30 mouse cellular contexts compared by ENCODE assay signal in genomic region chr3:89800774-89801506, GRCm38 (mm10). TPM values are rescaled to one million over a fixed set of nuclear protein-coding genes. Genes with fewer than 3 reads are reported as not detected.
A peak's percentile ranks its signal among the peaks of the same experiment; 100 is the strongest.
DNase-seq lines count a peak whose midpoint lies in the region; ATAC-seq and TF ChIP-seq lines count a peak whose summit lies in the region.
"Had no signal": no experiment of that assay in that cellular context is flagged by ENCODE, and none has a peak within 500 bp of the region (broad histone marks: within the 10 kb centered on the region; RNA-seq: fewer than 3 reads in every experiment).

No protein-coding gene starts in this region.

- no peaks in the 10 kb centered on the region for H3K36me3 ChIP-seq in ES-E14 (ENCODE audit: control insufficient read depth, insufficient read depth, low read length, poor library complexity, severe bottlenecking)
- H3K36me3 ChIP-seq: embryonic facial prominence, embryonic 10.5 days; embryonic facial prominence, embryonic 15.5 days; forebrain, embryonic 12.5 days; heart, embryonic 13.5 days; hindbrain, embryonic 10.5 days; hindbrain, embryonic 15.5 days; liver, embryonic 12.5 days; midbrain, embryonic 13.5 days; neural tube, embryonic 15.5 days had no signal

- H3K9me3 ChIP-seq in ES-E14 (ENCODE audit: control insufficient read depth, insufficient read depth, low read depth, low read length) = no peaks in the 10 kb centered on the region
- H3K9me3 ChIP-seq: embryonic facial prominence, embryonic 15.5 days; forebrain, embryonic 12.5 days; heart, embryonic 13.5 days; hindbrain, embryonic 10.5 days; hindbrain, embryonic 15.5 days; liver, embryonic 12.5 days; megakaryocyte, embryonic 14.5 days; midbrain, embryonic 13.5 days; neural tube, embryonic 15.5 days had no signal

- DNase-seq in heart, adult 11 months = peak; percentile 29
- DNase-seq in heart, postnatal 36 days = no peak
- no peak for DNase-seq in ES-E14 (ENCODE audit: low read depth, low spot score)
- no peak for DNase-seq in layer of hippocampus, adult 9-10 months (ENCODE audit: low spot score)
- no peak for DNase-seq in kidney, postnatal 25 days
- DNase-seq: adrenal gland, postnatal 25 days; cerebellum, adult 2 months; cerebellum, postnatal 14 days; forebrain, postnatal 0 days; gastrocnemius, postnatal 10 days; left cerebral cortex, postnatal 4 days; liver, postnatal 0 days; right cerebral cortex, postnatal 25 days; thymus, adult 18-20 months; thymus, postnatal 25 days had no signal

- H3K4me1 ChIP-seq in ES-E14 (ENCODE audit: control insufficient read depth in 2 of 2, insufficient read depth in 2 of 2, low read length in 2 of 2, poor library complexity in 1 of 2) = peaks cover 16 to 35% of the 10 kb centered on the region in 2 experiments
- 0 out of 2 replicates have a peak, but pooled peaks cover 2% of the 10 kb centered on the region for H3K4me1 ChIP-seq in brown adipose tissue, adult 24 weeks (ENCODE audit: control insufficient read depth, insufficient read depth, insufficient read length, low read length)
- H3K4me1 ChIP-seq: embryonic facial prominence, embryonic 15.5 days; hindbrain, embryonic 15.5 days had no signal

- intact Hi-C loops in heart, postnatal 36 days (cut with DNase I) = no loop called here

- H3K9ac ChIP-seq in ES-E14 (ENCODE audit: insufficient read depth, low read depth, low read length, poor library complexity, severe bottlenecking) = 0 out of 2 replicates have a peak overlapping the region, but pooled peaks have one; percentile 47
- H3K9ac ChIP-seq: embryonic facial prominence, embryonic 15.5 days; forebrain, embryonic 12.5 days; forebrain, postnatal 0 days; heart, embryonic 13.5 days; hindbrain, embryonic 15.5 days; liver, embryonic 12.5 days; liver, postnatal 0 days; midbrain, embryonic 13.5 days; neural tube, embryonic 15.5 days had no signal

- peak; percentile 64 for ATAC-seq in CD4-positive, CD25-positive, alpha-beta regulatory T cell, adult 4 months
- ATAC-seq in granulocyte monocyte progenitor cell, adult 5-6 weeks (replicated peaks; ENCODE audit: poor library complexity, severe bottlenecking) = no peak
- ATAC-seq: forebrain, postnatal 0 days; liver, embryonic 12.5 days; midbrain, embryonic 13.5 days had no signal

- peak overlapping the region; percentile 98 for H3K27ac ChIP-seq in ES-E14 (ENCODE audit: insufficient read depth, low read depth, low read length, poor library complexity, severe bottlenecking)
- peak overlapping the region; percentile 63 for H3K27ac ChIP-seq in brown adipose tissue, adult 24 weeks (replicated peaks; ENCODE audit: low read depth, low read length)
- H3K27ac ChIP-seq: embryonic facial prominence, embryonic 10.5 days; embryonic facial prominence, embryonic 15.5 days; forebrain, embryonic 12.5 days; hindbrain, embryonic 10.5 days; hindbrain, embryonic 15.5 days; liver, embryonic 12.5 days; midbrain, embryonic 13.5 days; neural tube, embryonic 15.5 days; stomach, postnatal 0 days had no signal

- in situ Hi-C loops in ES-E14 (cut with MboI; ENCODE audit: low sequenced_read_pairs in 2 of 2, unreplicated experiment in 2 of 2) = no loop called here

- H3K4me3 ChIP-seq in ES-E14 (ENCODE audit: insufficient read depth in 1 of 2, low read depth in 1 of 2, low read length in 2 of 2, poor library complexity in 1 of 2, severe bottlenecking in 1 of 2) = no peak overlapping the region
- no peak overlapping the region for H3K4me3 ChIP-seq in brown adipose tissue, adult 24 weeks (ENCODE audit: insufficient read depth, low read depth, low read length)
- H3K4me3 ChIP-seq: embryonic facial prominence, embryonic 10.5 days; embryonic facial prominence, embryonic 15.5 days; forebrain, embryonic 12.5 days; heart, embryonic 13.5 days; hindbrain, embryonic 10.5 days; hindbrain, embryonic 15.5 days; liver, embryonic 12.5 days; megakaryocyte, embryonic 14.5 days; midbrain, embryonic 13.5 days; neural tube, embryonic 15.5 days had no signal

TF ChIP-seq in ES-E14, 5 proteins besides CTCF, POLR2A, EP300 and RAD21:
- no peak for TF ChIP-seq CHD2 (IDR thresholded peaks at IDR 0.05; ENCODE audit: low read depth, low read length)
- no peak for TF ChIP-seq ZC3H11A (IDR thresholded peaks at IDR 0.05; ENCODE audit: borderline replicate concordance, low read depth, low read length)
- no peak for TF ChIP-seq MAFK (IDR thresholded peaks at IDR 0.05; ENCODE audit: insufficient read depth, low read depth, low read length)
- no peak for TF ChIP-seq HCFC1 (IDR thresholded peaks at IDR 0.05; ENCODE audit: borderline replicate concordance, insufficient read depth, low read length)
- no peak for TF ChIP-seq ZNF384 (IDR thresholded peaks at IDR 0.05; ENCODE audit: low read depth, low read length)

RNA-seq across cellular contexts. Expression of gene Ube2q1, which starts 27.5 kb away (rescaled TPM):
- total RNA-seq in heart, postnatal 36 days (2021) = 10 to 100 TPM; 24.4 to 26.9 TPM
- 10 to 100 TPM; 11.2 to 18.6 TPM for polyA plus RNA-seq in CD4-positive, CD25-positive, alpha-beta regulatory T cell, adult 4 months (2017; shearing (Covaris generic))
- 45.2 and 47.6 TPM in 2 replicates for total RNA-seq in ES-E14 (2012; rRNA removed)
- 31.9 and 44.5 TPM in 2 replicates for polyA plus RNA-seq in brown adipose tissue, adult 24 weeks (2012; ENCODE audit: insufficient read depth, insufficient read length, missing spikeins)
- total RNA-seq in granulocyte monocyte progenitor cell, adult 5-6 weeks (2014; fragmentation: Nextera tagmentation) = 95.1 and 123 TPM in 2 replicates
- 110 and 118 TPM in 2 replicates for total RNA-seq in granulocyte monocyte progenitor cell, adult 5-6 weeks (2017)

RNA-seq across cellular contexts. Expression of gene She, which starts 30.2 kb away (rescaled TPM):
- total RNA-seq in heart, postnatal 36 days (2021) = 10 to 100 TPM; 13.2 to 15.0 TPM
- polyA plus RNA-seq in CD4-positive, CD25-positive, alpha-beta regulatory T cell, adult 4 months (2017; shearing (Covaris generic)) = 10 to 100 TPM in 1 of 2 experiments, 1 to 10 TPM in 1; 8.9 to 12.5 TPM
- total RNA-seq in ES-E14 (2012; rRNA removed) = 2.0 and 2.6 TPM in 2 replicates
- polyA plus RNA-seq in brown adipose tissue, adult 24 weeks (2012; ENCODE audit: insufficient read depth, insufficient read length, missing spikeins) = 2.4 and 4.0 TPM in 2 replicates
- total RNA-seq in granulocyte monocyte progenitor cell, adult 5-6 weeks (2014; fragmentation: Nextera tagmentation) = not detected in 2 replicates
- not detected in 2 replicates for total RNA-seq in granulocyte monocyte progenitor cell, adult 5-6 weeks (2017)
- total RNA-seq: monocyte, adult 5-6 weeks had no signal

RNA-seq across cellular contexts. Expression of gene Chrnb2, which starts 36.5 kb away (rescaled TPM):
- total RNA-seq in heart, postnatal 36 days (2021) = under 1 TPM; 0.08 to 0.19 TPM
- 1 to 10 TPM; 1.5 to 2.7 TPM for polyA plus RNA-seq in CD4-positive, CD25-positive, alpha-beta regulatory T cell, adult 4 months (2017; shearing (Covaris generic))
- 0.67 and 2.1 TPM in 2 replicates for total RNA-seq in ES-E14 (2012; rRNA removed)
- polyA plus RNA-seq in brown adipose tissue, adult 24 weeks (2012; ENCODE audit: insufficient read depth, insufficient read length, missing spikeins) = 0.54 and 1.3 TPM in 2 replicates
- total RNA-seq in granulocyte monocyte progenitor cell, adult 5-6 weeks (2014; fragmentation: Nextera tagmentation) = 0.77 TPM in 1 of 2 replicates, not detected in the other
- total RNA-seq in granulocyte monocyte progenitor cell, adult 5-6 weeks (2017) = 0.39 and 0.72 TPM in 2 replicates
